Mouse (Mus musculus) gastrocnemius, adult 18-20 months (tissue): ENCODE measurements at regions not wholly inside any gene's neighbourhood (a gene's known extent, or its start where the extent isn't known, plus 50 kb on each side); places are given as distances from the start of the nearest gene placed in this dataset.

Source experiments
- DNase-seq: peaks from one replicate; pipeline ENCODE4 v3.0.0; 2021; ENCODE audit warnings: low spot score

- DNase-seq = no peak
These were observed 279.3 kb upstream of the Camk1g start for GRCm38 (mm10) chr1:193649400-193649799.

- no peak for DNase-seq
These were observed 277.5 kb upstream of the Camk1g start for GRCm38 (mm10) chr1:193647371-193648270.

GRCm38 (mm10) chr1:193644506-193644905, 274.4 kb upstream of the Camk1g start:
- DNase-seq = no peak

- DNase-seq = no peak
These were observed 266.4 kb upstream of the Camk1g start for GRCm38 (mm10) chr1:193636451-193636850.

GRCm38 (mm10) chr1:193632115-193632514, 262.0 kb upstream of the Camk1g start:
- no peak for DNase-seq

GRCm38 (mm10) chr1:193629887-193630286, 259.8 kb upstream of the Camk1g start:
- DNase-seq = peak; percentile 22

GRCm38 (mm10) chr1:193626924-193627849, 257.1 kb upstream of the Camk1g start:
- DNase-seq = no peak

- DNase-seq = peak; percentile 75
These were observed 255.2 kb upstream of the Camk1g start for GRCm38 (mm10) chr1:193625101-193625956.

- no peak for DNase-seq
These were observed 253.5 kb upstream of the Camk1g start for GRCm38 (mm10) chr1:193623571-193623970.

GRCm38 (mm10) chr1:193618250-193618649, 248.2 kb upstream of the Camk1g start:
- DNase-seq = no peak

- no peak for DNase-seq
These were observed 240.4 kb upstream of the Camk1g start for GRCm38 (mm10) chr1:193610471-193610870.

GRCm38 (mm10) chr1:193599895-193600294, 229.8 kb upstream of the Camk1g start:
- DNase-seq = no peak

GRCm38 (mm10) chr1:193599163-193599562, 229.1 kb upstream of the Camk1g start:
- DNase-seq = no peak

- no peak for DNase-seq
These were observed 220.3 kb upstream of the Camk1g start for GRCm38 (mm10) chr1:193590301-193590829.

GRCm38 (mm10) chr1:193588477-193589464, 218.7 kb upstream of the Camk1g start:
- peak; percentile 38 for DNase-seq

GRCm38 (mm10) chr1:193587317-193587716, 217.2 kb upstream of the Camk1g start:
- DNase-seq = no peak

GRCm38 (mm10) chr1:193586896-193587295, 216.8 kb upstream of the Camk1g start:
- no peak for DNase-seq

GRCm38 (mm10) chr1:193583791-193584190, 213.7 kb upstream of the Camk1g start:
- no peak for DNase-seq

GRCm38 (mm10) chr1:193580393-193580792, 210.3 kb upstream of the Camk1g start:
- no peak for DNase-seq

GRCm38 (mm10) chr1:193579671-193580070, 209.6 kb upstream of the Camk1g start:
- no peak for DNase-seq
